Mouse (Mus musculus): Measurements from ENCODE around the gene Hirip3.

Gene Hirip3

DNA sequence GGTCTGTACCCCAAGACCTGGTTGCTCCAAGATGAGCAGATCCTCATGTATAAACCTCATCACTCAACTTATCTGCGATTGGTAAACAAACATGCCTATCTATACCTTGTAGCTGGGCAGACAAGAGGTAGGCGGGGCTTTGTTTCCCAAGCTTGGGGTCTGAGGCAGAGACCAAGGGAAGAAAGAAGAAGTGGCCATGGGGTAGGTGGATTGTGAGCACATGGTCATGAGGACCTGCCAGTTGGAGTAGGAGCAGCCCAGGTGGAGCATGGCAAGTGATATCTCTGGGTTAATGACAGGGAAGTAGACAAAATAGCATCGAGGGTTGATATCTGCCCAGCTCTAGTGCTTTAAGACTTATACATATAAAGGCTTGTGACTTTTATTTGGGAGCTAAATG, 53.1 kb downstream of the Hirip3 start:
- no peak for DNase-seq (ENCODE audit: low spot score in 2 of 2)
